Comparison of ENCODE assay signal across 8 mouse cellular contexts in genomic region chr7:131539979-131540378, GRCm38 (mm10). TPM values are rescaled to one million over a fixed set of nuclear protein-coding genes. Genes with fewer than 3 reads are reported as not detected.
DNase-seq lines count a peak whose midpoint lies in the region; ATAC-seq and TF ChIP-seq lines count a peak whose summit lies in the region.
"Had no signal": no experiment of that assay in that cellular context is flagged by ENCODE, and none has a peak within 500 bp of the region (broad histone marks: within the 10 kb centered on the region; RNA-seq: fewer than 3 reads in every experiment).

No protein-coding gene starts in this region.

- POLR2A ChIA-PET in Patski (lab: Charles Lee), result no interaction called here

- H3K9ac ChIP-seq in hindbrain, embryonic 14.5 days, result no peak overlapping the region
- H3K9ac ChIP-seq: lung, embryonic 15.5 days had no signal

- CTCF ChIA-PET in Patski (lab: Charles Lee), result interaction anchor here (1.0 to 1.4 kb wide), 2 partner anchors 21 to 343 kb away, joined by 3 to 6 read pairs; partner anchors contain the start of gene Bub3

- H3K36me3 ChIP-seq in hindbrain, embryonic 14.5 days (replicated peaks; ENCODE audit: control insufficient read depth, insufficient read depth), result no peaks in the 10 kb centered on the region
- H3K36me3 ChIP-seq: lung, embryonic 15.5 days had no signal

- in situ Hi-C loops in Patski (cut with MboI; ENCODE audit: low pct_unique_long_range_greater_than_20kb), result loop anchor here (10.0 kb wide), 2 partner anchors 205 to 675 kb away; no protein-coding TSS in a partner anchor

- no peak for TF ChIP-seq CTCF in Patski (IDR thresholded peaks at IDR 0.05)

- H3K27me3 ChIP-seq in Patski, result peaks cover 31% of the 10 kb centered on the region
- H3K27me3 ChIP-seq in hindbrain, embryonic 14.5 days (ENCODE audit: control insufficient read depth, insufficient read depth, low read length), result peaks cover 81% of the 10 kb centered on the region

- no peak overlapping the region for H3K4me3 ChIP-seq in hindbrain, embryonic 14.5 days (replicated peaks; ENCODE audit: low read length)
- H3K4me3 ChIP-seq: lung, embryonic 15.5 days had no signal

- DNase-seq in Patski (ENCODE audit: low read depth, low spot score), result peak; percentile 15
- DNase-seq in c-Kit-positive CD71-positive TER-119-negative erythroid progenitor cells, embryonic 14.5 days (ENCODE audit: low read depth), result peak; percentile 55
- peak; percentile 89 for DNase-seq in forelimb bud, embryonic 11.5 days (ENCODE audit: low read depth, low spot score)
- DNase-seq in hindbrain, embryonic 14.5 days (ENCODE audit: low spot score), result peak; percentile 92
- peak; percentile 67 to 70 for DNase-seq in layer of hippocampus, postnatal 36 days
- DNase-seq in skeletal muscle tissue, adult 2 months (ENCODE audit: low read depth, low spot score), result peak; percentile 58

- peaks cover 9% of the 10 kb centered on the region for H3K4me1 ChIP-seq in hindbrain, embryonic 14.5 days (replicated peaks; ENCODE audit: control insufficient read depth, insufficient read depth, low read length)

- H3K27ac ChIP-seq in hindbrain, embryonic 14.5 days, result no peak overlapping the region
- H3K27ac ChIP-seq: lung, embryonic 15.5 days had no signal

- WGBS in hindbrain, embryonic 14.5 days, result under 1% methylated on average over 7 of the region's 7 CpGs

- ATAC-seq in Patski, result peak; percentile 48
- peak; percentile 60; the same call in 1 of the 2 replicates for ATAC-seq in hindbrain, embryonic 14.5 days (ENCODE audit: low FRiP score)
- peak; percentile 72 for ATAC-seq in megakaryocyte progenitor cell, adult 5-6 weeks (replicated peaks; ENCODE audit: poor library complexity)

- H3K9me3 ChIP-seq in hindbrain, embryonic 14.5 days (ENCODE audit: control insufficient read depth, low read length), result no peaks in the 10 kb centered on the region
- H3K9me3 ChIP-seq: lung, embryonic 15.5 days had no signal

- 0 out of 2 replicates have a peak overlapping the region, but pooled peaks have one; percentile 17 for H3K4me2 ChIP-seq in hindbrain, embryonic 14.5 days (replicated peaks)
- H3K4me2 ChIP-seq: lung, embryonic 15.5 days had no signal

RNA-seq across cellular contexts. Expression of gene Hmx3, which starts 2.7 kb away (rescaled TPM):
- polyA plus RNA-seq in Patski (2021), result 0.06 TPM
- polyA plus RNA-seq in hindbrain, embryonic 14.5 days (2014; fragmentation: Nextera tagmentation; extraction: Ambion mirVana), result 1.5 and 1.8 TPM in 2 replicates
- total RNA-seq in layer of hippocampus, postnatal 36 days (2021), result not detected
- total RNA-seq in megakaryocyte progenitor cell, adult 5-6 weeks (2015), result not detected in 2 replicates
- not detected in 2 replicates for total RNA-seq in megakaryocyte progenitor cell, adult 5-6 weeks (2017)
- polyA plus RNA-seq: lung, embryonic 15.5 days had no signal

RNA-seq across cellular contexts. Expression of gene Hmx2, which starts 8.6 kb away (rescaled TPM):
- polyA plus RNA-seq in Patski (2021), result 0.53 TPM
- 1.3 and 1.9 TPM in 2 replicates for polyA plus RNA-seq in hindbrain, embryonic 14.5 days (2014; fragmentation: Nextera tagmentation; extraction: Ambion mirVana)
- not detected for total RNA-seq in layer of hippocampus, postnatal 36 days (2021)
- 0.15 TPM in 1 of 2 replicates, not detected in the other for total RNA-seq in megakaryocyte progenitor cell, adult 5-6 weeks (2015)
- not detected in 2 replicates for total RNA-seq in megakaryocyte progenitor cell, adult 5-6 weeks (2017)
- polyA plus RNA-seq: lung, embryonic 15.5 days had no signal

RNA-seq across cellular contexts. Expression of gene Bub3, which starts 20.0 kb away (rescaled TPM):
- 137 TPM for polyA plus RNA-seq in Patski (2021)
- polyA plus RNA-seq in hindbrain, embryonic 14.5 days (2014; fragmentation: Nextera tagmentation; extraction: Ambion mirVana), result 157 and 158 TPM in 2 replicates
- 10 to 100 TPM; 57.4 to 61.9 TPM for total RNA-seq in layer of hippocampus, postnatal 36 days (2021)
- 164 and 173 TPM in 2 replicates for total RNA-seq in megakaryocyte progenitor cell, adult 5-6 weeks (2015)
- total RNA-seq in megakaryocyte progenitor cell, adult 5-6 weeks (2017), result 85.9 and 90.3 TPM in 2 replicates

Comparison
In these comparisons a context has a peak if more than half of its experiments do, and no peak if none do; other contexts are left out.
1. DNase-seq: peak in every context shown above with its lines; median percentile 92 in hindbrain, embryonic 14.5 days; 89 in forelimb bud, embryonic 11.5 days; 68 in layer of hippocampus, postnatal 36 days; 58 in skeletal muscle tissue, adult 2 months; 55 in c-Kit-positive CD71-positive TER-119-negative erythroid progenitor cells, embryonic 14.5 days; 15 in Patski.